Mouse (Mus musculus) stomach, postnatal 0 days (tissue): Measurements from ENCODE around the gene Wnt6.
"Not testable (repeated sequence)": the region's sequence is repeated elsewhere in the genome, so short reads cannot be mapped to it uniquely, and the experiment has no call there.

Experiments used
- CTCF ChIP-seq: IDR thresholded peaks from 2 replicates; pipeline ENCODE4 v1.5.1; 2016; ENCODE audit warnings: antibody characterized with exemption, low read depth, mild to moderate bottlenecking, moderate library complexity
- EP300 ChIP-seq: optimal IDR thresholded peaks from 2 replicates; pipeline ENCODE3; 2016; ENCODE audit warnings: antibody characterized with exemption

- not testable (repeated sequence) for TF ChIP-seq EP300
- TF ChIP-seq CTCF = peak; percentile 29
These were observed 51.9 kb downstream of the Wnt6 start for GRCm38 (mm10) chr1:74823598-74823997.
